Mouse (Mus musculus) left cerebral cortex, postnatal 25 days (tissue): Measurements from ENCODE around the gene Fabp7. TPM values are rescaled to one million over a fixed set of nuclear protein-coding genes. Genes with fewer than 3 reads are reported as not detected.

ENCODE experiments used
- DNase-seq, 2 experiments: peaks; one replicate each; pipeline ENCODE4 v3.0.0; 2022; ENCODE audit warnings: low spot score in 2 of 2, mixed read lengths in 1 of 2
- intact Hi-C: fragments of 180-260 bp; cut with DNase I; formaldehyde crosslinking; loops from one replicate; pipeline ENCODE4 v1.15.1; 2025
- total RNA-seq, 2 experiments: library from RNA; stranded (reverse); gene quantifications; 2 replicates each; pipeline ENCODE4 v1.2.3; 2021

The Fabp7 gene
- total RNA-seq, result 100 to 1,000 TPM in 1 of 2 experiments, 10 to 100 TPM in 1; 72.9 to 102 TPM

DNA sequence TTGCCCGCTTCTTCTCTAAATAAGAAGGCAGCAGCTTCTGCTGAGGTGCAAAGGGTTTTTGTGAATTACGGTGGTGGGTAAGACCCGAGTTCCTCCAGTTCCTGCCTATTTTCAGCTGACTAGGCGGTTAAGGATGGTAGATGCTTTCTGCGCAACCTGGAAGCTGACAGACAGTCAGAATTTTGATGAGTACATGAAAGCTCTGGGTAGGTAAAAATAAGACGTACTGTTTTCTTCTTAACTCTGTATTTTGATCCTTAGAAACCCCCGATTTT, at the start of gene Fabp7:
TSS of gene Fabp7 (plus strand) at position 6 of the 275 bp plus-strand sequence.
- intact Hi-C loops, result loop anchor here (5.0 kb wide), 1 partner anchor 42 kb away; no protein-coding TSS in a partner anchor
- DNase-seq, result no peak

- intact Hi-C loops, result loop anchor here (10.0 kb wide), 1 partner anchor 514 kb away; the partner anchor contains the start of gene Gcc2
- DNase-seq, result no peak
Measured at GRCm38 (mm10) chr10:57740733-57741132, 43.9 kb upstream of the Fabp7 start.

- no peak for DNase-seq
- intact Hi-C loops, result loop anchor here (10.0 kb wide), 1 partner anchor 513 kb away; the partner anchor contains the start of gene Gcc2
Measured at GRCm38 (mm10) chr10:57741351-57741750, 43.3 kb upstream of the Fabp7 start.

GRCm38 (mm10) chr10:57743045-57743444, 41.6 kb upstream of the Fabp7 start:
- intact Hi-C loops, result loop anchor here (1.0 to 10.0 kb wide), 2 partner anchors 99 to 512 kb away; partner anchors contain the start of gene Gcc2
- no peak for DNase-seq

DNA sequence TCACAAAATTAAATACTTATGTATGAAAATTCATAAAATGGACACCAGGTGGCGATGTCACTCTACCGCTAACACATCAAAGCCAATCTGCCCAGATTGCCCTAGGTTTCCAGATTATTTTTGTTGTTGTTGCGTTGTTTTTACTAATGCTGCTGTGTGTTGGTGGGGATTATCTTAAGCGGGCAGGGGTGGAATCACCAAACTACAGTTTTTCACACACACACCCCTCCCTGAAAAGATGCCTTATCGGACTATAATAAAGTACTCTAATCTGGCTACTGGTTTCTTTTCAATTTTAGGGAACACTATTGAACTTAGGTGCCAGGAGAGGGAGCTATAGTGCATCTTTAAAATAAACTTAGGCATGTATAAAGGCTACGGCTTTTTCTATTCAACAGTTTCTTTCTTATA, 41.1 kb upstream of the Fabp7 start:
- intact Hi-C loops, result loop anchor here (1.0 to 10.0 kb wide), 3 partner anchors 51 to 511 kb away; partner anchors contain the start of genes Gcc2 and Smpdl3a
- DNase-seq, result peak; percentile 60 to 76

DNA sequence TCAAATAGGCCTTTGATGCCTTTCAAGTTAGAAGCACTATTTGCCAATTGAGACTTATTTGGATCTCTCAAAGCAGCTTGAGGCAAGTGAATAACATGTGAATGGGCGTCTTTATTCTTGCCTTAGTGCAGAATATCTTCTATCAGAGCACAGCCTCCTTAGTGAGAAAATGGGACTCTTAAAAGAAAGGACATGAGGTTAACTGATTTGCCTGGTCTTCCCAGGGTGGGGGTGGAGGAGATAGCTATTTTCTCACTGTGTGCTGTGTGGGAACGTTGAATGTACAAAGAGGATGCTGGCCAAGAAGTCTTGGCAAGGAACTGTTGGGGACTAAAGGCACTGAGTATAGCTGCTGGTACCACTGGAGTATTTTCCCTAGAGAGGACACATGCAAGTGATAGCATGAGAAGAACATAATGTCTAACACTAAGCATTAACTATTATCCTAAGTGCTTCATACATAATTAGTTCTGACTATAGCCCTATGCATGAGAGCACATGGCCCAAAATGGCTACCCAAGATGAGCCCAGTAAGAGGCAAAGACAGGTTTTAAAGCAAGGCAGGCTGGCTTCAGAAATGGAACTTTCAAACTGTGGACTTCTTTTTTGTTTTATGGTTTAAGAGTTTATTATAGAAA, 40.4 kb upstream of the Fabp7 start:
- DNase-seq, result peak; percentile 4 to 62
- intact Hi-C loops, result loop anchor here (2.0 to 10.0 kb wide), 2 partner anchors 51 to 511 kb away; partner anchors contain the start of genes Gcc2 and Smpdl3a

GRCm38 (mm10) chr10:57745452-57745851, 39.2 kb upstream of the Fabp7 start:
- intact Hi-C loops, result loop anchor here (2.0 to 10.0 kb wide), 2 partner anchors 49 to 509 kb away; partner anchors contain the start of genes Gcc2 and Smpdl3a
- DNase-seq, result no peak

- intact Hi-C loops, result loop anchor here (10.0 kb wide), 1 partner anchor 508 kb away; the partner anchor contains the start of gene Gcc2
- no peak for DNase-seq
Measured at GRCm38 (mm10) chr10:57747127-57747526, 37.6 kb upstream of the Fabp7 start.

DNA sequence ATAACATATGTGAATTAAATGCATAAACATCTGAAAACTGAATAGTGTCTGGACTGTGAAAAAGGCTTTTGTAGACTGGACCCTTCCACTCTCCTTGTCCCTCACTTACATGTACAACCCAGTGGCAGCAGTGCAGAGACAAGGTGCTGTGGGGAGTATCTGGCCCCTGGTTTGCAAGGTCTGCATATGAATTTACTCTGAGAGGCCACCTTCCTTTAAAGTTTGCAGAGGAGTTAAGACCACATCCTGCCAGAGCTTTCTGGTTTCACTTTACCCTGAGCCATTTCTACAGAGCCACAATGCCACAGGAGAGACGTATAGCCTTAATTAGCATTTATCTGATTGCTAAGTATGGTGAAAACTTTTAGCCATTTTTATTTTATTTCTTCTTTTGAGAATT, 31.3 kb upstream of the Fabp7 start:
- no peak for DNase-seq
- intact Hi-C loops, result no loop called here

- DNase-seq, result no peak
- intact Hi-C loops, result no loop called here
Measured at GRCm38 (mm10) chr10:57755201-57755736, 29.4 kb upstream of the Fabp7 start.

GRCm38 (mm10) chr10:57758999-57759398, 25.7 kb upstream of the Fabp7 start:
- intact Hi-C loops, result no loop called here
- no peak for DNase-seq

DNA sequence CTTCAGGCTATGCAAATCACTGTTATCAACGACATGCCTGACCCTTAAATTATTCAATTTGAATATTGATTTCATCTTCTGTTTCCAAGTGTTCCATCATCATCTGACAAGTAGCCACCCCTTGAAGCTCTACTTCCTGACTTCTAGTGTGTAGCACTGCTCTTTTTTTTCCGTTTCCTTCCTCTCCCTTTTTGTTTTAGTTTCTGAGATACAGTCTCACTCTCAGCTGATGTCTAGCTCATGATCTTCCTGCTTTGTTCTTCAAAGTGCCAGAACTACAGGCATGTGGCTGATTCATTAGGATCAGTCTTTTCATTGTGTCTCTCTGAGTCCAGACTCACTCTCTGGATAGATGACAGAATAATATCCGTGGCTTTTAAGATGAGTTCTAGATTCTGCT, 24.0 kb upstream of the Fabp7 start:
- no peak for DNase-seq
- intact Hi-C loops, result no loop called here

- DNase-seq, result no peak
Measured at GRCm38 (mm10) chr10:57763044-57763443, 21.6 kb upstream of the Fabp7 start.

GRCm38 (mm10) chr10:57783289-57784130, 1.2 kb upstream of the Fabp7 start:
- DNase-seq, result peak; percentile 23 to 69
- intact Hi-C loops, result no loop called here

More at GRCm38 (mm10) chr10:57763044-57763443, 21.6 kb upstream of the Fabp7 start:
- intact Hi-C loops, result no loop called here

DNA sequence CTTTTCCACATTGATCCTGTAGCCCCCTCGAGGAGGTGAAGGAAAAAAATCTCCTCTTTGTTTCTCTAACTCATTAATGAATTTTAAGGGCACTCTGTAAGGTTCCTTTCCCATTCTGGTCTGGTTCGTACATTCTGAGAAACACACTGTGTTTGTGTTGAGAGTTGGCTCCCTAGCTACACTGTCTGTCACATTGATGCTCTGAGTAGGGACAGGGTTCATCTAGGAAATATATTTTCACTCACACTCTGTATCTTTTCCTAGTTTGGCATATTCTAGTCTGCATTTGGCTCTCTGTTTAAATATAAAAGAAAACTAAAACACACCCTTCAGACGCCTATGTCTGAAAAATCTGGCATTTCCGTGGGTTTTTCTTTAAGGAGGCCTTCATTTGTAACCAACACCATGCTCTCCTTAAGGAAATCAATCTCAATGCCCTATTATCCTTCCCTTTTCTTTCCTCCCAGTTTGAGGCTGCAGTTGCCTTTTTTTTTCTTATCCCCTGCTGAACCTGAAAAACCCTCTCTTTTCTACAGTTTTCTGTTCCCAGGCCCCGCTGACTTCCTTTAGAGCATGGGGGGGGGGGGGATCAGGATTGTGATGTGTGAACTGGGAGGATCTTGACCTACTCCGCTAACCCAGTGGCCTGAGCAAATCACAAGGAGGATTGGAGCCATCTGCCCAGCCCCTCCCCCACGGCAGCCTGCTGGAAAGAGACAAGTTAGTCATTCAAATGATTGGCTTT, 378 bp upstream of the Fabp7 start:
- peak; percentile 69 to 86 for DNase-seq
- intact Hi-C loops, result no loop called here

- DNase-seq, result no peak
- intact Hi-C loops, result loop anchor here (5.0 kb wide), 1 partner anchor 42 kb away; no protein-coding TSS in a partner anchor
Measured at GRCm38 (mm10) chr10:57785552-57785951, 871 bp downstream of the Fabp7 start.

- no peak for DNase-seq
- intact Hi-C loops, result no loop called here
Measured at GRCm38 (mm10) chr10:57792957-57793356, 8.3 kb downstream of the Fabp7 start.

DNA sequence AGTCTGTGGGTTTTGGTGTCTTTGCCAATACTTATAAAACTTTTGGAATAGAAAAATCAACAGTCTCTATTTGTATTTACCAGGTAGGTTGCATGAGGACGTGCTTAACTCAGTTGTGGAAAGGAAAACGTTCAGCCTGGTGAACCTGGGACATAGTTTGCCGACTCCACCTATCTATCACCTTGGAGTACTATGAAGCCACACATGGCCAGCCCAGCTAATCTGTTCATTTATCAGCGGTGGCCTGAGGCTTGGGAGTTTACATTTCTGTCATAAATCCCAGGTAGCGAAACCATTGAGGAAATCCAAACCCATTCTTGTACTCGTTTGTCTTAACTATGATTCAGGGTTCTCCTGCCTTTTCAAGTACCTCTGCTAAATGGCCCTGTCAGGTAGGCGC, 9.3 kb downstream of the Fabp7 start, which contains the start of gene Smpdl3a:
TSS of gene Smpdl3a (plus strand) at position 318 of the 400 bp plus-strand sequence.
- intact Hi-C loops, result loop anchor here (2.0 kb wide), 1 partner anchor 49 kb away; no protein-coding TSS in a partner anchor
- DNase-seq, result no peak
